Mouse (Mus musculus): ENCODE data around the gene Zzz3. TPM values are rescaled to one million over a fixed set of nuclear protein-coding genes. Genes with fewer than 3 reads are reported as not detected.

Gene Zzz3
- 32.4 TPM for polyA plus RNA-seq (2017; shearing (Covaris generic))

GRCm38 (mm10) chr3:152395350-152396277, at the start of gene Zzz3:
TSS of gene Zzz3 (plus strand) at chr3:152395473.

GRCm38 (mm10) chr3:152345732-152346632, 49.3 kb upstream of the Zzz3 start, which contains the start of gene Usp33:
TSS of gene Usp33 (plus strand) at chr3:152346478.

Other genes with a start within 250 kb of the Zzz3 start
- gene Gipc2, start 229.2 kb upstream of the Zzz3 start, polyA plus RNA-seq (2017; shearing (Covaris generic)) = not detected
- gene Dnajb4, start 185.2 kb upstream of the Zzz3 start, polyA plus RNA-seq (2017; shearing (Covaris generic)) = 13.0 TPM
- gene Fubp1, start 185.1 kb upstream of the Zzz3 start, polyA plus RNA-seq (2017; shearing (Covaris generic)) = 241 TPM
- gene Nexn, start 129.1 kb upstream of the Zzz3 start, polyA plus RNA-seq (2017; shearing (Covaris generic)) = 0.18 TPM
- 17.3 TPM for gene Miga1, start 55.1 kb upstream of the Zzz3 start, polyA plus RNA-seq (2017; shearing (Covaris generic))
- 55.4 TPM for gene Usp33, start 49.0 kb upstream of the Zzz3 start, polyA plus RNA-seq (2017; shearing (Covaris generic))